Mouse (Mus musculus) WW6 (cell line): Measurements from ENCODE around the gene Vmn1r184.
"Not testable (repeated sequence)": the region's sequence is repeated elsewhere in the genome, so short reads cannot be mapped to it uniquely, and the experiment has no call there.

Experiments used
- DNase-seq: peaks from one replicate; pipeline ENCODE4 v3.0.0-alpha.2; 2013; ENCODE audit warnings: low read depth, low spot score

Vmn1r184 gene

GRCm38 (mm10) chr7:26260034-26260433, at the start of gene Vmn1r184:
TSS of gene Vmn1r184 (plus strand) at chr7:26260334.
- DNase-seq = not testable (repeated sequence)

- not testable (repeated sequence) for DNase-seq
Measured at GRCm38 (mm10) chr7:26303429-26304166, 43.5 kb downstream of the Vmn1r184 start.

GRCm38 (mm10) chr7:26306926-26307325, 46.8 kb downstream of the Vmn1r184 start, which contains the start of gene Cyp2a4:
TSS of gene Cyp2a4 (plus strand) at chr7:26307169.
- not testable (repeated sequence) for DNase-seq

- DNase-seq = not testable (repeated sequence)
Measured at GRCm38 (mm10) chr7:26311786-26312185, 51.7 kb downstream of the Vmn1r184 start.

- not testable (repeated sequence) for DNase-seq
Measured at GRCm38 (mm10) chr7:26315194-26315593, 55.1 kb downstream of the Vmn1r184 start.

GRCm38 (mm10) chr7:26315809-26316208, 55.7 kb downstream of the Vmn1r184 start:
- not testable (repeated sequence) for DNase-seq
